Mouse (Mus musculus) brain, embryonic 18.5 days (tissue): Measurements from ENCODE around the gene Lrba.

Experiments used
- DNase-seq: peaks from one replicate; pipeline ENCODE4 v3.0.0-alpha.2; 2012; ENCODE audit warnings: low read depth, low spot score

Lrba gene

DNA sequence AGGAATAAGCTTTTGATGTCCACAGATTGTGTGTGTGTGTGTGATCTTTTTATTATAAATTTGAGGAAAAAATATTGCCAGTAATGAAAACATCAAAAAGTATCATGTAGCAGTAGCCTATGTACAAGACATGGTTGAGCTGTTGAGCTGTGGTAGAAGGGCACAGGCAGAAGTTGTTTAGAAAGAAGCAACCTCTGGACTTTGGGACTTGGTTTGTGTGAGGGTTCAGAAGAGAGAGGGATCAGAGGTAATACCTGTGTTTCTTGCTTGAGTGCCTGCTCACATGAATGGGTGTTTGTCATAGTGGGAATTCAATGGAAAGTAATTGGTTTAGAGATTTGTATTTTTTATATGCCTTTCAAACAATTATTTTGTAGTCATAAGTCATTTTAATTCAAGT, 276.1 kb downstream of the Lrba start:
- DNase-seq = no peak

DNA sequence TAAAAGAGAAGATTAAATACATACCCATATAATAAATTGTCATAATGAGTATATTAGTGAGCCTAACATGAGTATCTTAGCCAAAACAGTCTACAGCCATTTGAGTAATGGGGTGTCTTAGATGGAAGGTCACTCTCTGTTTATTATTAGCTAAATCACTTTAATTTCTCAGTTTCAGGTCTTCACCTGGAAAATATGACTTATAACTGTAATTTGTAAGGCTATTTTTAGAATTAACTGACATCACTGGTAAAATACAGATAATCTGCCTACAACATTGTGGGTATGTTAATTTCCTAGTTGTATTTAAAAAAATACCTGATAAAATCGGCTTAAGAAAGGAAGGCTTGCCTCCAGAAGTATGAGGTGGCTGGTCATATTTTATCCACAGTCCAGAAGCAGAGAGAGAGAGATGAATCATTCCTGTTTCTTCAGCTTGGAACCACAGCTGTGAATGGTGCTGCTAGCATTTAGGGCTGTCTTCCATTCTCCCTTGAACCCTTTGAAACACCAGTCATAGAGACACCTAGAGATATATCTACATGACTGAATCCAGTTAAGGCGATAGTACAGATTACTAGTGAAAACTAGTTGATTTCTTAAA, 294.1 kb downstream of the Lrba start:
- no peak for DNase-seq

GRCm38 (mm10) chr3:86522880-86523505, 298.5 kb downstream of the Lrba start:
- no peak for DNase-seq

- DNase-seq = no peak
These were observed 307.2 kb downstream of the Lrba start for GRCm38 (mm10) chr3:86531531-86532269.

DNA sequence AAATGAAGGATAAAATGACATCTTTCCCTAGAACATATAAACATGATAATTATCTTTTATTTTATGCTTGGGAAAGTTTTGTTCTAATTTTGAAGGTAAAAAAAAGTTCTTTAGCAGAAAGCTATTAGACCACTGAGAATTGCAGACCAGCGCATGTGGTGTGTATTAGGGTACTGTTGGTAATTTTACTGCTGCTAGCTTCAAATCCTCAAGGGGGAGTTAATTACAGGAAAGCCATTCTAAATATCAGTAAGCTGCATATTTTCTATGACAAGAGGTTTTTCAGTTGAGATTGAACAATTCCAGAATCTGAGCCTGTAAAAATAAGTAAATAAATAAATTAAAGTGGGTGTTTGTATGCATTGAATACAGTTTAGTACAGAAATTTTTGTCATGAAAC, 312.3 kb downstream of the Lrba start:
- DNase-seq = no peak

GRCm38 (mm10) chr3:86538645-86539554, 314.4 kb downstream of the Lrba start:
- no peak for DNase-seq

DNA sequence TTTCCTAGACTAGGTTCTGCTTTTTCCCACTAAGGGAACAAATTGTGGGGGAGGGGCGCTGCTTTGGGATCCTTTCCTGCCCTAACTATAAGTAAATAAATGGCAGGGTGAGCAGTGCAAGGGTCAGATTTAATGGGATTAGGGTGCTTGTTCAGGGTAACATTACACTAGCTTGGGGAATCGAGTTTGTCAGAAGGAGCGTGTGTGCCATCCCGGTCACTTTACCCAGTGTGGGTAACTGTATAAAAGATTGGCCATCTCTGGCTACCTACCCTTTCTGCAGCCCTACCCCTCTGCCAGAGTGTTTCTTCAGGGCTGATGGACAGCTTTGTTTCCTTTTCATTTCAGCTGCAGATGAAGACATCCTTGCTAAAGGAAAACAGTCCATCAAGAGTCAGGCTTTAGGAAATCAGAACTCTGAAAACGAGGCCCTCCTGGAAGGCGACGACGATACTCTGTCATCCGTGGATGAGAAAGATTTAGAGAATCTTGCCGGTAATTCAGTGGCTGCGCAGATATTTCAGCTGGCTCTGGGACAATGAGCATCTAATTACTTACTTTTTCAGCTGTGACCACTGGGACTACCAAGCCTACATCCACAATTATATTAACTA, 315.2 kb downstream of the Lrba start:
- DNase-seq = no peak

DNA sequence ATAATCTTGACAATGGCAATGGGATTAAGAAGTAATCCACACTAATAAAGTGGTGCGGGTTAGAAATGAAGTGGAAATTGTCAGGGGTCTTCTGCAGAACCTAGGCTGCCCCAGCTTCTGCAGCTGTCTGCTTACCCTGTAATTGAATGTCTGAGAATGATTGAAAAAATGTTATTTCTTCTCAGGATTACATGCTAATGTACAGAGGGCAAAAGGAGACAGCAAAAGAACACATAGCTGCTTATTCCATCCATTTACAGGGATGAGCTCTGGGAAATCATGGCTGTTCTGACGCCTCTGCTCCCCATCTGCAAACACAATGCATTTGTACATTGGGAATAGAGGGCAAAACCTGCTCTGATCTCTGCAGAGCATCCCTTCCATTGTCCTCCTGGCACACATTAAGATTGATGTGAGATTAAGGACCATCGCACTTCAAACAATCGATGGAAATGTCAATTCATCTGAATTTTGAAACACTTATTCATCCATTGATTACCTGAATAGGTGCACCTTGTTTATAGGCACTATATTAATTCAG, 316.7 kb downstream of the Lrba start:
- DNase-seq = no peak

DNA sequence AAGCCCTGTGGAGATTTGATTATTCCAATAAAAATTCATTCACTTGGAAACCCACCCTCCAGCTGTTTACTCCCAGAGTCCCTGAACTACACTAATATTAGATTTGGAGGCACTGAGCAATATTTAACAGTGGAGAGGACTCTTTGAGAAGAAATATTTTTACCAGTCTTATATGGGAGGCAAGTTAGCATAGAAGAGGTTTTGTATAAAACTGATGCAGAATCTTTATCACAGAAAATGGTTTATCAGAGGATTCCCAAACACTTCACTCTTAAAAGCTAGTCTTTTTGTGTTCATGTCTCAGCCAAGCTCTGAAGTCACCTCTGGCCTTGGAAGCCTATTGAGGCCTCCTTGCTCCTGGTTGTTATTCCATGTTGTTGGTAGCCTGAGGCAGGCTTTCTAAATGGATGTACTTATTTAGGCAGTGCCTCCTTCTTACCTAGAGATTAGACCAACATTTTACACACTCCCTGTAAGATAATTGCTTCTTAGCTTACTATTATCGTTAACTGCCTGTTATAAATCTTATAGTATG, 317.4 kb downstream of the Lrba start:
- no peak for DNase-seq

- DNase-seq = no peak
These were observed 320.3 kb downstream of the Lrba start for GRCm38 (mm10) chr3:86544785-86545184.

- DNase-seq = no peak
These were observed 321.5 kb downstream of the Lrba start for GRCm38 (mm10) chr3:86545945-86546344.

GRCm38 (mm10) chr3:86546471-86547250, 322.2 kb downstream of the Lrba start:
- no peak for DNase-seq

DNA sequence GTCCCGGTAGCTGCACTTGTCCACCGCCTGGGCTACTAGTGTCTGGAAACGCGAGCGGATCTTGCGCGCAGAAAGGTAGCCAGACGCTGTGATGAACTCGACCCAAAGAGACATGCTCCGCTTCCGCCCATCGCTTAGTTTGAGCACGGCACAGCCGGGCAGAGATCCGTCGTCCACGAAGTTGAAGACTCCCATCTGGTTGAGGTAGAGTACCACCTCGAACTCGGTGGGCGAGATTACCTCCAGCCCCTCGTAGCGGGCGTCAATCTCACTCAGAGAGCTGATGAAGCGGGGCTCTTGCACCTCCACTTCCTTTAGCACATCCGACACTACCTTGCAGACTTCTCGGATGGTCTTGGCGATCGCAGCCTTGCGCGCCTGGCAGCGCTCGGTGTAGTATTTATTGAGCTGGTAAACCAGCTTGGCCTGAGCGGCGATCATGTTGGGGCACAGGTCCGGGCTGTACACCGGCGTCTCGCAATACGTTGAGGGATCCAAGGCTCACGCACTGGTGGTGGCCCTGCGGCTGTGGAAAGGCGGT, 322.8 kb downstream of the Lrba start:
- no peak for DNase-seq

DNA sequence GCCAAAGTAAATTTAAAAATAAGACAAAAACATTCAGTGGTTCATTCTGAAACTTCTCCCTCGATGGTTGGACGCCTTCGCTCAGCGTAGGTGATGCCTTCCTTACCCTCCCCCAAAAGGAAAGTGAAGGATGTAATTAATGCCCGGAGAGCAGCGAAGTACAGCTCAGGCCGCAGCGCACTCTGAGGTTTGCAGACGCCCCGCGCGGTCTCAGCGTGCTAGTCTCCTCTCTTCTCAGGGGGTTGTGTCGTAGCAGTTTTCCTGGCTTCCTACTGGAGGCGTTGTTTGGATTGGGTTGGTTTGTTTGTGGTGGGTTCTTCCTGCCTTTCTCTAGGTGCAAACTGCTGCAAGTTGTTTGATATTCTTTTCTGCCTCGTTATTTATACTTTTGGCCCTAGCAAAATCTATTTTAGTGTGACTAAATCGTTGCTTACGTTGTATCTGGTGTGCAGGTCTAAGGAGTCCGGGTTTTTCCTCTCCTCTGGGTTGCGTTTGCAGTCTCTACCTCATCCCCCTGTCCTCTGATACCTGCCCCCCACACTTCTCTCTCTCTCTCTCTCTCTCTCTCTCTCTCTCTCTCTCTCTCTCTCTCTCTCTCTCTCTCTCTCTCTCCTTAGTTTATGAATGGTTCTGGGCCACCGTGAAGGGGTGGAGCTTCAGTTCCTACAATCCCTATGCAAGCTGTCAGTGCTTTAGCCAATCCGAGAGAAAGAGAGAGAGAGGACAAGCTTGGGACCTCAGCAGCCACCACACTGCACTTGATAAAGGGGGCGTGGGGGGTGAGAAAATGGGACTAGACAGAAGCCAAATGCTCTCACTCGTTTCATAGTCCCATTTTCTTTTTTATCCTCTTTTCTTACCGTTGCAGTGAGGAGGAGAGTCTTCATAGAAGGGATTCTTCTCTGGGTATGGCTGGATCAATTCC, 323.9 kb downstream of the Lrba start, which contains the start of gene Mab21l2:
Gene Mab21l2 (minus strand): TSS at position 539 of the 925 bp plus-strand sequence.
- DNase-seq = no peak

GRCm38 (mm10) chr3:86550301-86551010, 326.0 kb downstream of the Lrba start:
- no peak for DNase-seq

- no peak for DNase-seq
These were observed 326.7 kb downstream of the Lrba start for GRCm38 (mm10) chr3:86551011-86551728.

DNA sequence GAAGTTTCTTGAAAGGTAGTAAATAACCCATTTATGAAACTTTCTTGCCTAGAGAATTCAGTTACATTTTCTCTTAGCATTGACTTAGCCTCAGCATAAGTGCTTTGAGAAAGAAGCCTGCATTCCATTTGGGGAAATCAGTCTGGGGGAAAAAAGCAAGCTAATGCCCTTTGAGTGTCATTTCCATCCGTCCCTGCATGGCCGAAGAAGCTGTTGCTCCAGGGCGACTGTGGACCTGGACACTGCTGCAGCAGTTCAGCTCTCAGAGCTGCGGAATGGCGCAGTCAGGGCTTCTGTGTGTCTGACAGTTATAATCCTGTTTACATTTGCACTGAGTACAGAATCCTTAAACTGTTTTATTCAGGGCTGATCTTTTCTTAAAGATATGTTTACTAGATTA, 327.7 kb downstream of the Lrba start:
- DNase-seq = no peak
